Mouse (Mus musculus) kidney, postnatal 0 days (tissue): ENCODE data around the gene Taok1. TPM values are rescaled to one million over a fixed set of nuclear protein-coding genes. Genes with fewer than 3 reads are reported as not detected.

Experiments
- ATAC-seq: fragments of 200-750 bp; cut with Nextera tagmentation; replicated peaks from 2 replicates; pipeline ENCODE4 v1.8.0; 2017; ENCODE audit warnings: low read depth, moderate number of reproducible peaks, moderate TSS enrichment, moderate library complexity; ENCODE audit not compliant: low FRiP score
- DNase-seq: peaks from one replicate; pipeline ENCODE4 v3.0.0-alpha.2; 2016; ENCODE audit warnings: low spot score
- H3K27ac ChIP-seq: fragments of 300-500 bp; sonication (generic); 2 replicates; pipeline ENCODE4 v1.5.1; 2014; ENCODE audit warnings: mild to moderate bottlenecking
- H3K27me3 ChIP-seq: fragments of 300-500 bp; sonication (generic); 2 replicates; pipeline ENCODE4 v1.6.1; 2014; ENCODE audit warnings: low read length, mixed read lengths; ENCODE audit not compliant: insufficient read depth
- H3K36me3 ChIP-seq: fragments of 300-500 bp; sonication (generic); 2 replicates; pipeline ENCODE4 v1.6.1; 2014; ENCODE audit warnings: low read length, mixed read lengths; ENCODE audit not compliant: insufficient read depth
- H3K4me1 ChIP-seq: fragments of 300-500 bp; sonication (generic); replicated peaks from 2 replicates; pipeline ENCODE4 v1.6.1; 2014; ENCODE audit warnings: antibody characterized with exemption, low read length, mixed read lengths; ENCODE audit not compliant: insufficient read depth
- H3K4me2 ChIP-seq: fragments of 300-500 bp; sonication (generic); 2 replicates; pipeline ENCODE4 v1.6.1; 2014; ENCODE audit warnings: mild to moderate bottlenecking, low read length, moderate library complexity, mixed read lengths
- H3K4me3 ChIP-seq: fragments of 300-500 bp; sonication (generic); replicated peaks from 2 replicates; pipeline ENCODE4 v1.5.1; 2014; ENCODE audit warnings: low read depth, low read length
- H3K9ac ChIP-seq: fragments of 300-500 bp; sonication (generic); 2 replicates; pipeline ENCODE4 v1.6.1; 2014; ENCODE audit warnings: low read depth, low read length
- H3K9me3 ChIP-seq: fragments of 300-500 bp; sonication (generic); replicated peaks from 2 replicates; pipeline ENCODE4 v1.6.1; 2016; ENCODE audit warnings: low read length, inconsistent platforms, mixed read lengths
- CTCF ChIP-seq: IDR thresholded peaks from 2 replicates; pipeline ENCODE4 v1.5.1; 2016; ENCODE audit warnings: antibody characterized with exemption, low read depth, mild to moderate bottlenecking, moderate library complexity
- WGBS: fragments of 180-500 bp; shearing (Covaris S2); extraction: QIAGEN DNeasy Blood & Tissue Kit; methylation state at CpG from one replicate; pipeline ENCODE4 v1.1.7; 2014; 5-methylcytosine and 5-hydroxymethylcytosine counted together
- polyA plus RNA-seq: library from polyadenylated mRNA; unstranded; fragments of >200 nt; fragmentation: Nextera tagmentation; extraction: Ambion mirVana; gene quantifications from 2 replicates; pipeline ENCODE4 v1.2.1, GENCODE M21; 2015

Gene Taok1
- polyA plus RNA-seq, 1 experiment from 2014 or later, result 17.7 TPM

DNA sequence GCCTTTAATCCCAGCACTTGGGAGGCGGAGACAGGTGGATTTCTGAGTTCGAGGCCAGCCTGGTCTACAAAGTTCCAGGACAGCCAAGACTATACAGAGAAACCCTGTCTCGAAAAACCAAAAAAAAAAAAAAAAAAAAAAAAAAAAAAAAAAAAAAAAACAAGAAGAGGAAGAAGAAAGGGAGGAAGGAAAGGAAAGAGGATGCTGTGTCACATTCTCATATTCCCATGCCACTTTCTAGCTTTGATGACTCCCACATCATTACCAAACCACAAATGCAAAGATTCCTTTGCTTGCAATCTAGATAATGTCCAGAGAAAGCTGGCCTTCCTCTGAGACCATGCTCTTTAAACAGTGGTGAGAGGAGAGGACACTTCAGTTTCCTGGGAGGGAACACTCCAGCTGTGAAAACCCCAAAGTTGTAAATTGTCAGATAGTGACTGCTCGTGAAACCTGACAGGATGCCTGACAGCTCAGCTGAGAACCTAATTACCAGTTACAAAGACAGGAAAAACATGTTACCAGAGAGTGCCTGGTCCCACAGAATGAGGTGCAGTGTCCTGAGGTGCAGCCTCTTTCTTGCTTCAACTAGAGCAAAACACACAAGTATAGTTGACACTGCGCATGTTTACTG lies 14.4 kb upstream of the Taok1 start:
- H3K27me3 ChIP-seq, result no peaks in the 10 kb centered on the region
- H3K9me3 ChIP-seq, result no peaks in the 10 kb centered on the region
- TF ChIP-seq CTCF, result no peak
- no peak overlapping the region for H3K4me3 ChIP-seq
- no peak overlapping the region for H3K27ac ChIP-seq
- ATAC-seq (no peak), DNase-seq (peak; percentile 72)
- no peaks in the 10 kb centered on the region for H3K36me3 ChIP-seq
- no peak overlapping the region for H3K4me2 ChIP-seq
- H3K9ac ChIP-seq, result no peak overlapping the region
- 49% methylated on average over 5 of the region's 5 CpGs for WGBS
- H3K4me1 ChIP-seq, result 0 out of 2 replicates have a peak, but pooled peaks cover 6% of the 10 kb centered on the region

- WGBS, result 70% methylated on average over 5 of the region's 5 CpGs
- no peaks in the 10 kb centered on the region for H3K9me3 ChIP-seq
- no peak overlapping the region for H3K4me3 ChIP-seq
- H3K36me3 ChIP-seq, result no peaks in the 10 kb centered on the region
- H3K27ac ChIP-seq, result no peak overlapping the region
- no peak overlapping the region for H3K9ac ChIP-seq
- H3K4me1 ChIP-seq, result no peaks in the 10 kb centered on the region
- ATAC-seq, result no peak
- DNase-seq, result no peak
- TF ChIP-seq CTCF, result no peak
- no peaks in the 10 kb centered on the region for H3K27me3 ChIP-seq
- no peak overlapping the region for H3K4me2 ChIP-seq
These were observed 7.5 kb upstream of the Taok1 start for GRCm38 (mm10) chr11:77615084-77615624.

GRCm38 (mm10) chr11:77606835-77607537 lies 629 bp downstream of the Taok1 start:
- H3K4me3 ChIP-seq, result peak overlapping the region; percentile 79
- peak; percentile 82 for DNase-seq
- TF ChIP-seq CTCF, result no peak
- peak; percentile 65 for ATAC-seq
- no peaks in the 10 kb centered on the region for H3K27me3 ChIP-seq
- H3K4me1 ChIP-seq, result peaks cover 4% of the 10 kb centered on the region; the same call in 1 of the 2 replicates
- H3K36me3 ChIP-seq, result peaks cover 7% of the 10 kb centered on the region; the same call in 1 of the 2 replicates
- peak overlapping the region; percentile 88 for H3K4me2 ChIP-seq
- H3K9ac ChIP-seq, result peak overlapping the region; percentile 99
- no peaks in the 10 kb centered on the region for H3K9me3 ChIP-seq
- under 1% methylated on average over 27 of the region's 48 CpGs for WGBS
- H3K27ac ChIP-seq, result peak overlapping the region; percentile 98

- Histone ChIP-seq H3K27me3 (no peaks in the 10 kb centered on the region), H3K9me3 (no peaks in the 10 kb centered on the region), H3K4me1 (peaks cover 4% of the 10 kb centered on the region; the same call in 1 of the 2 replicates), H3K4me2 (peak overlapping the region; percentile 88), H3K9ac (peak overlapping the region; percentile 99), H3K4me3 (peak overlapping the region; percentile 79), H3K27ac (peak overlapping the region; percentile 98), H3K36me3 (peaks cover 7% of the 10 kb centered on the region; the same call in 1 of the 2 replicates)
- DNase-seq (no peak), ATAC-seq (no peak)
- TF ChIP-seq CTCF, result no peak
- WGBS, result 3% methylated on average over 6 of the region's 6 CpGs
These were observed 1.2 kb downstream of the Taok1 start for GRCm38 (mm10) chr11:77606469-77606834.

DNA sequence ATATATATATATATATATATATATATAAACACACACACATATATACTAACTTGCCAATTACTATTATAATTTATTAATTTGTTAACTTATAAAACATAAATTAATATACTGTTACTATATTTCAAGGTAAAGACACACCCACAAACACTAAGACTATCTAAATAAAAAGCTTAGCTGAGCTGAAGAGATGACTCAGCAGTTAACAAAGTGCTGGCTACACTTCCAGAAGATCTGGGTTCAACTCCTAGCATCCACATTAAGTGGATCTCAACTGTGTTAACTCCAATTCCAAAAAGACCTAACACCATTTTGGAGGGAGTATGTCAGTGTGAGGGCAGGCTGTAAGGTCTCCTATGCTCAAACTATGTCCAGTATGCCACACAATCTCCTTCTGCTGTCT lies 10.3 kb downstream of the Taok1 start:
- no peak for ATAC-seq
- Histone ChIP-seq H3K27me3 (no peaks in the 10 kb centered on the region), H3K27ac (no peak overlapping the region), H3K9ac (no peak overlapping the region), H3K4me2 (no peak overlapping the region), H3K9me3 (no peaks in the 10 kb centered on the region), H3K4me1 (no peaks in the 10 kb centered on the region), H3K36me3 (no peaks in the 10 kb centered on the region), H3K4me3 (no peak overlapping the region)
- no peak for DNase-seq
- TF ChIP-seq CTCF, result no peak

DNA sequence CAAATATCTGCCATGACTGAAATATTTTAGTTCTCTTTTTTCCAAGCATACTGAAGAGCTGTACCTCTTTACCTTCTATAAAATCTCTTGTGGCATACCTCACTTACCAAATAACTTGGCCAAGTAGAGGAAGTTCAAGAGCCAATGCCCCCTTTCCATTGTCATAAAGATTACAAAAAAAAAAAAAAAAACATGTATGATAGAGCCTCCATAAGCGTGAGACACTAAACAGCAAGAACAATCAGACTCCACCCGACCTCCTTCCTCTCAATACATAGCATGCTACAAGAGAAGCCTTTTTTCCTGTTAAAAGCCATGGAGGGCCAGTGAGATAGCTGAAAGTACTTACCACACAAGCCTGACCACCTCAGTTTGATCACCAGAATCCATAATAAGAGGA lies 16.2 kb downstream of the Taok1 start:
- WGBS, result 85% methylated on average over 2 of the region's 2 CpGs
- Histone ChIP-seq H3K27ac (no peak overlapping the region), H3K9me3 (no peaks in the 10 kb centered on the region), H3K4me3 (no peak overlapping the region), H3K27me3 (no peaks in the 10 kb centered on the region), H3K4me2 (no peak overlapping the region), H3K36me3 (no peaks in the 10 kb centered on the region), H3K9ac (no peak overlapping the region), H3K4me1 (no peaks in the 10 kb centered on the region)
- ATAC-seq (no peak), DNase-seq (no peak)
- TF ChIP-seq CTCF, result no peak
